Mouse (Mus musculus): Measurements from ENCODE around the gene Ppm1j.

- TF ChIP-seq CTCF (IDR thresholded peaks at IDR 0.05; ENCODE audit: low read depth), result no peak
- no peak for TF ChIP-seq EP300 (IDR thresholded peaks at IDR 0.05; ENCODE audit: low read depth)
Observed at GRCm38 (mm10) chr3:104795661-104796340, 14.9 kb downstream of the Ppm1j start.
